25 mouse cellular contexts compared by ENCODE assay signal in the genomic region with DNA sequence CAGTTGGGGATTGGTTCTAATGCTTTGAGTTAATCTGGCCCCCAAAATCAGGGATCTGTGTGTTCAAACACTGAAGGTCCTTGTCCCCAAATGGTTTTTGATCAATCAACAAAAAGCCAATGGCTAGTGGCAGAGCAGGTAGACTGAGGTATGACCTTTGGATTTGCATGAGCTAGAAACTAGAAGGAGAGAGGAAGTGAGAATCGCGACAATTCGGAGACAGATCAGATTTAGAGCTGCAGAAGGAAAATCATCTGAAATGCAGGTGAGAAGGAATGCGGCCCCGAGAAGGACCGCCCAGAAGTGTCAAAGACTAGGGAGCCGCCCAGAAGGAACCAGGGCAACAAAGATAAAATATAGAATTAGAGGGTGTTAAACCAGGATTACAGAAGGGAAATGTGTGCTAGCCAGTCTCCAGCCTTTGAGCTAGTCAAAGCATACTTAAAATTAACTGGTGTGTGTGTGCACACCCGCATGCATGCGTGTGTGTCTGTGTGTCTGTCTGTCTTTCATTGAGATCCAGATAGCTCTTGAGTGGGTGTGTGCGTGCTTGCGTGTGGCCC.
"Had no signal": no experiment of that assay in that cellular context is flagged by ENCODE, and none has a peak within 500 bp of the region (broad histone marks: within the 10 kb centered on the region; RNA-seq: fewer than 3 reads in every experiment).

No protein-coding gene starts in this region.

- H3K4me1 ChIP-seq: heart, embryonic 10.5 days; hindbrain, embryonic 12.5 days; intestine, embryonic 15.5 days had no signal

- H3K36me3 ChIP-seq: heart, embryonic 10.5 days; heart, embryonic 12.5 days; hindbrain, embryonic 10.5 days; hindbrain, embryonic 12.5 days; intestine, embryonic 15.5 days; limb, embryonic 13.5 days; limb, embryonic 15.5 days had no signal

- H3K4me3 ChIP-seq: gastrocnemius, adult 2 months; heart, embryonic 10.5 days; heart, embryonic 12.5 days; hindbrain, embryonic 10.5 days; hindbrain, embryonic 12.5 days; intestine, embryonic 15.5 days; limb, embryonic 13.5 days; limb, embryonic 15.5 days had no signal

- H3K27ac ChIP-seq: gastrocnemius, adult 2 months; heart, embryonic 10.5 days; hindbrain, embryonic 10.5 days; hindbrain, embryonic 12.5 days; hindbrain, embryonic 14.5 days; intestine, embryonic 15.5 days; limb, embryonic 13.5 days; limb, embryonic 15.5 days had no signal

- DNase-seq: gastrocnemius, adult 2 months; gastrocnemius, postnatal 10 days; gastrocnemius, postnatal 25 days; heart, adult 18-20 months; heart, postnatal 10 days; heart, postnatal 4 days; kidney, adult 18-20 months; kidney, adult 8-10 months; kidney, postnatal 10 days; kidney, postnatal 25 days; kidney, postnatal 4 days; layer of hippocampus, adult 9-11 months; layer of hippocampus, postnatal 36 days; left cerebral cortex, postnatal 4 days had no signal

- ATAC-seq: hindbrain, embryonic 16.5 days; inflammation-experienced regulatory T-cells, adult 6 months; intestine, embryonic 15.5 days; intestine, postnatal 0 days had no signal

- H3K9me3 ChIP-seq: heart, embryonic 10.5 days; heart, embryonic 12.5 days; hindbrain, embryonic 10.5 days; hindbrain, embryonic 12.5 days; intestine, embryonic 15.5 days; limb, embryonic 13.5 days; limb, embryonic 15.5 days had no signal

- H3K4me2 ChIP-seq: heart, embryonic 12.5 days; hindbrain, embryonic 12.5 days; hindbrain, embryonic 14.5 days; intestine, embryonic 15.5 days; limb, embryonic 13.5 days; limb, embryonic 15.5 days had no signal

- H3K9ac ChIP-seq: heart, embryonic 12.5 days; hindbrain, embryonic 12.5 days; hindbrain, embryonic 14.5 days; intestine, embryonic 15.5 days; limb, embryonic 13.5 days; limb, embryonic 15.5 days had no signal
